Mouse (Mus musculus): ENCODE results near the gene Vinac1.
"Not testable (repeated sequence)": the region's sequence is repeated elsewhere in the genome, so short reads cannot be mapped to it uniquely, and the experiment has no call there.

Vinac1 gene

GRCm38 (mm10) chr2:129038937-129039631 is 8.9 kb downstream of the Vinac1 start:
- DNase-seq (ENCODE audit: low read depth): no peak

- no peak for DNase-seq (ENCODE audit: low read depth)
These were observed 9.5 kb downstream of the Vinac1 start for GRCm38 (mm10) chr2:129038426-129038936.

GRCm38 (mm10) chr2:129035381-129035780 is 12.6 kb downstream of the Vinac1 start:
- no peak for DNase-seq (ENCODE audit: low read depth)

- no peak for DNase-seq (ENCODE audit: low read depth)
These were observed 23.2 kb downstream of the Vinac1 start for GRCm38 (mm10) chr2:129024820-129025219.

GRCm38 (mm10) chr2:129020106-129020505 is 27.9 kb downstream of the Vinac1 start:
- DNase-seq (ENCODE audit: low read depth): no peak

GRCm38 (mm10) chr2:129008867-129009266 is 39.1 kb downstream of the Vinac1 start:
- not testable (repeated sequence) for DNase-seq (ENCODE audit: low read depth)

GRCm38 (mm10) chr2:129006194-129006749 is 41.7 kb downstream of the Vinac1 start:
- DNase-seq (ENCODE audit: low read depth): peak; percentile 42

- DNase-seq (ENCODE audit: low read depth): no peak
These were observed 43.1 kb downstream of the Vinac1 start for GRCm38 (mm10) chr2:129004872-129005271.

GRCm38 (mm10) chr2:128984746-128985145 is 63.2 kb downstream of the Vinac1 start:
- no peak for DNase-seq (ENCODE audit: low read depth)

GRCm38 (mm10) chr2:128975572-128975971 is 72.4 kb downstream of the Vinac1 start:
- DNase-seq (ENCODE audit: low read depth): no peak

Data from c-Kit-positive CD71-positive TER-119-negative erythroid progenitor cells, embryonic 14.5 days (primary cell).